Mouse (Mus musculus): ENCODE results near the gene Lnx1. TPM values are rescaled to one million over a fixed set of nuclear protein-coding genes. Genes with fewer than 3 reads are reported as not detected.

The Lnx1 gene
- 5.0 and 5.5 TPM in 2 replicates for polyA plus RNA-seq (2015; fragmentation: Nextera tagmentation; extraction: Ambion mirVana)

- 35% methylated on average over 11 of the region's 11 CpGs for WGBS
- Histone ChIP-seq H3K36me3 (ENCODE audit: control insufficient read depth, insufficient read depth) (no peaks in the 10 kb centered on the region), H3K9me3 (ENCODE audit: control insufficient read depth) (no peaks in the 10 kb centered on the region), H3K4me2 (replicated peaks; ENCODE audit: low read depth) (peak within 1 kb of the TSS; percentile 62), H3K27me3 (replicated peaks; ENCODE audit: control insufficient read depth, insufficient read depth, low read length) (no peaks in the 10 kb centered on the region), H3K9ac (ENCODE audit: low read depth, low read length) (no peak within 1 kb of the TSS), H3K4me3 (ENCODE audit: low read depth, low read length) (peak within 1 kb of the TSS; percentile 26), H3K27ac (ENCODE audit: low read depth, low read length) (peak within 1 kb of the TSS; percentile 62), H3K4me1 (replicated peaks; ENCODE audit: control insufficient read depth, insufficient read depth, low read length) (no peaks in the 10 kb centered on the region; the same call in 1 of the 2 replicates)
- ATAC-seq, result peak; percentile 80
- peak; percentile 64 for TF ChIP-seq CTCF (IDR thresholded peaks at IDR 0.05; ENCODE audit: low read depth)
These were observed at the start of gene Lnx1 for GRCm38 (mm10) chr5:74702766-74703165. Gene Lnx1 (minus strand): TSS chr5:74702912.

GRCm38 (mm10) chr5:74750501-74750900 is 47.8 kb upstream of the Lnx1 start:
- Histone ChIP-seq H3K27ac (ENCODE audit: low read depth, low read length) (no peak overlapping the region), H3K4me2 (replicated peaks; ENCODE audit: low read depth) (no peak overlapping the region), H3K4me3 (ENCODE audit: low read depth, low read length) (no peak overlapping the region), H3K9ac (ENCODE audit: low read depth, low read length) (no peak overlapping the region), H3K27me3 (replicated peaks; ENCODE audit: control insufficient read depth, insufficient read depth, low read length) (no peaks in the 10 kb centered on the region), H3K36me3 (ENCODE audit: control insufficient read depth, insufficient read depth) (no peaks in the 10 kb centered on the region), H3K4me1 (replicated peaks; ENCODE audit: control insufficient read depth, insufficient read depth, low read length) (no peaks in the 10 kb centered on the region), H3K9me3 (ENCODE audit: control insufficient read depth) (no peaks in the 10 kb centered on the region)
- 70% methylated on average over 5 of the region's 5 CpGs for WGBS
- TF ChIP-seq CTCF (IDR thresholded peaks at IDR 0.05; ENCODE audit: low read depth), result no peak
- no peak for ATAC-seq

- H3K4me2 ChIP-seq (replicated peaks; ENCODE audit: low read depth), result no peak overlapping the region
- 82% methylated on average over 3 of the region's 3 CpGs for WGBS
- no peak for TF ChIP-seq CTCF (IDR thresholded peaks at IDR 0.05; ENCODE audit: low read depth)
- H3K27me3 ChIP-seq (replicated peaks; ENCODE audit: control insufficient read depth, insufficient read depth, low read length), result no peaks in the 10 kb centered on the region
- no peaks in the 10 kb centered on the region for H3K4me1 ChIP-seq (replicated peaks; ENCODE audit: control insufficient read depth, insufficient read depth, low read length)
- H3K27ac ChIP-seq (ENCODE audit: low read depth, low read length), result no peak overlapping the region
- no peaks in the 10 kb centered on the region for H3K36me3 ChIP-seq (ENCODE audit: control insufficient read depth, insufficient read depth)
- H3K9ac ChIP-seq (ENCODE audit: low read depth, low read length), result no peak overlapping the region
- H3K4me3 ChIP-seq (ENCODE audit: low read depth, low read length), result no peak overlapping the region
- ATAC-seq, result no peak
- no peaks in the 10 kb centered on the region for H3K9me3 ChIP-seq (ENCODE audit: control insufficient read depth)
These were observed 44.8 kb upstream of the Lnx1 start for GRCm38 (mm10) chr5:74747476-74747875.

GRCm38 (mm10) chr5:74740951-74741350 is 38.2 kb upstream of the Lnx1 start:
- H3K9me3 ChIP-seq (ENCODE audit: control insufficient read depth), result no peaks in the 10 kb centered on the region
- no peak overlapping the region for H3K9ac ChIP-seq (ENCODE audit: low read depth, low read length)
- TF ChIP-seq CTCF (IDR thresholded peaks at IDR 0.05; ENCODE audit: low read depth), result no peak
- no peak overlapping the region for H3K27ac ChIP-seq (ENCODE audit: low read depth, low read length)
- no peaks in the 10 kb centered on the region for H3K4me1 ChIP-seq (replicated peaks; ENCODE audit: control insufficient read depth, insufficient read depth, low read length)
- no peaks in the 10 kb centered on the region for H3K27me3 ChIP-seq (replicated peaks; ENCODE audit: control insufficient read depth, insufficient read depth, low read length)
- no peak overlapping the region for H3K4me3 ChIP-seq (ENCODE audit: low read depth, low read length)
- no peaks in the 10 kb centered on the region for H3K36me3 ChIP-seq (ENCODE audit: control insufficient read depth, insufficient read depth)
- no peak for ATAC-seq
- no peak overlapping the region for H3K4me2 ChIP-seq (replicated peaks; ENCODE audit: low read depth)
- WGBS, result 90% methylated on average over 9 of the region's 9 CpGs

GRCm38 (mm10) chr5:74739435-74739834 is 36.7 kb upstream of the Lnx1 start:
- Histone ChIP-seq H3K4me1 (replicated peaks; ENCODE audit: control insufficient read depth, insufficient read depth, low read length) (no peaks in the 10 kb centered on the region), H3K4me2 (replicated peaks; ENCODE audit: low read depth) (no peak overlapping the region), H3K9ac (ENCODE audit: low read depth, low read length) (no peak overlapping the region), H3K9me3 (ENCODE audit: control insufficient read depth) (no peaks in the 10 kb centered on the region), H3K27me3 (replicated peaks; ENCODE audit: control insufficient read depth, insufficient read depth, low read length) (no peaks in the 10 kb centered on the region), H3K4me3 (ENCODE audit: low read depth, low read length) (no peak overlapping the region), H3K27ac (ENCODE audit: low read depth, low read length) (no peak overlapping the region), H3K36me3 (ENCODE audit: control insufficient read depth, insufficient read depth) (no peaks in the 10 kb centered on the region)
- no peak for ATAC-seq
- TF ChIP-seq CTCF (IDR thresholded peaks at IDR 0.05; ENCODE audit: low read depth), result no peak
- 21% methylated on average over 12 of the region's 12 CpGs for WGBS

- Histone ChIP-seq H3K27ac (ENCODE audit: low read depth, low read length) (no peak overlapping the region), H3K9ac (ENCODE audit: low read depth, low read length) (no peak overlapping the region), H3K4me2 (replicated peaks; ENCODE audit: low read depth) (no peak overlapping the region), H3K4me1 (replicated peaks; ENCODE audit: control insufficient read depth, insufficient read depth, low read length) (no peaks in the 10 kb centered on the region), H3K27me3 (replicated peaks; ENCODE audit: control insufficient read depth, insufficient read depth, low read length) (no peaks in the 10 kb centered on the region), H3K36me3 (ENCODE audit: control insufficient read depth, insufficient read depth) (no peaks in the 10 kb centered on the region), H3K4me3 (ENCODE audit: low read depth, low read length) (no peak overlapping the region), H3K9me3 (ENCODE audit: control insufficient read depth) (no peaks in the 10 kb centered on the region)
- 34% methylated on average over 3 of the region's 3 CpGs for WGBS
- ATAC-seq, result peak; percentile 99
- TF ChIP-seq CTCF (IDR thresholded peaks at IDR 0.05; ENCODE audit: low read depth), result peak; percentile 67
These were observed 35.6 kb upstream of the Lnx1 start for GRCm38 (mm10) chr5:74738312-74738711.
